Mouse (Mus musculus) B cell, adult 67 days (primary cell): ENCODE results near the gene Plekho1. TPM values are rescaled to one million over a fixed set of nuclear protein-coding genes. Genes with fewer than 3 reads are reported as not detected.

Experiments
- total RNA-seq, 2 experiments: library from RNA; stranded (reverse); gene quantifications; 4 replicates each; pipeline ENCODE4 v1.2.4; 2023

Plekho1 gene
- 100 to 1,000 TPM; 232 to 254 TPM for total RNA-seq

DNA sequence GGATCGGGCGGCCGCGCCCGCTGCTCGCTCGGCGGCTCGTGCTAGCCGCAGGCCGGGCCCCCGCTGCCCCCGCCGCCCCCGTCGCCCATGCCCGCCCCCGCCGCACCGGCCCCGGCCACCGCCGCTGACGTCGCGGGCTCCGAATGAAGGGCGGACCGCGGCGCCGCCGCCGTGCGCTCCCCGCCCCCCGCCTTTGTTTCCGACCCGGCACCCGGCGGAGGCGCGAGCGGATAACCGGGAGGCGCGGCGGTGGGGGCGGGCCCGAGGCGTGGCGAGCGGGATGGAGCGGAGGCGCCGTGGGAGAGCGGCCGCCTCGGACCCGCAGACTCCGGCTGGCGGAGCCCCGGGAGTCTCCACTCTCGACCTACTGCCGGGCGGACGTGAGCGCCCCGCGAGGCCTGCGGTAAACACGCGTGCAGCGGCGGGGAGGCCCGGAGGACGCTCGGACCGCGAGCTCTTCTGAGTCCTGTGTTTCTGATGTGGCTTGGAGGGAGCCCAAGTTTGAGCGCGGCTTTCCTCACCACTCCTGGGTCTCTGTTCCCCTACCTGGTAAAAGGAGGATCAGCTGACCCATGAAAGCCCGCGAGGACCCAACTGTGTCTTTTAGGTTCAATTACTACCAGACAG lies at the start of gene Plekho1:
Gene Plekho1 (minus strand): TSS at position 200 of the 627 bp plus-strand sequence.

Other genes starting within 250 kb of the Plekho1 start
- 100 to 1,000 TPM in 1 of 2 experiments, 10 to 100 TPM in 1; 88.2 to 108 TPM for gene Tars2, start 235.8 kb downstream of the Plekho1 start, total RNA-seq
- gene Rprd2, start 177.1 kb downstream of the Plekho1 start, total RNA-seq, result 100 to 1,000 TPM; 110 to 111 TPM
- gene Prpf3, start 140.1 kb downstream of the Plekho1 start, total RNA-seq, result 10 to 100 TPM; 92.7 to 93.4 TPM
- 100 to 1,000 TPM; 114 to 118 TPM for gene Mrps21, start 124.5 kb downstream of the Plekho1 start, total RNA-seq
- gene Ciart, start 113.8 kb downstream of the Plekho1 start, total RNA-seq, result 100 to 1,000 TPM; 140 to 198 TPM
- 10 to 100 TPM; 65.9 to 70.6 TPM for gene BC028528, start 104.0 kb downstream of the Plekho1 start, total RNA-seq
- 10 to 100 TPM; 57.0 to 60.6 TPM for gene Aph1a, start 102.0 kb downstream of the Plekho1 start, total RNA-seq
- not detected for gene Car14, start 91.3 kb downstream of the Plekho1 start, total RNA-seq
- gene Anp32e, start 66.8 kb downstream of the Plekho1 start, total RNA-seq, result 100 to 1,000 TPM; 106 to 122 TPM
- gene Vps45, start 62.5 kb upstream of the Plekho1 start, total RNA-seq, result 10 to 100 TPM; 22.5 to 26.8 TPM
- gene Otud7b, start 108.5 kb upstream of the Plekho1 start, total RNA-seq, result 10 to 100 TPM; 61.6 to 63.2 TPM
- gene Mtmr11, start 166.0 kb upstream of the Plekho1 start, total RNA-seq, result 1 to 10 TPM; 3.2 to 3.5 TPM
- gene Sf3b4, start 176.3 kb upstream of the Plekho1 start, total RNA-seq, result 10 to 100 TPM; 86.0 to 89.2 TPM
- gene Sv2a, start 185.2 kb upstream of the Plekho1 start, total RNA-seq, result 1 to 10 TPM; 1.9 to 2.8 TPM
- gene Bola1, start 223.7 kb upstream of the Plekho1 start, total RNA-seq, result 10 to 100 TPM in 1 of 2 experiments, 1 to 10 TPM in 1; 8.9 to 12.7 TPM
- gene Hist2h2ab, start 223.9 kb upstream of the Plekho1 start, total RNA-seq, result 1 to 10 TPM; 3.6 to 6.4 TPM
- 100 to 1,000 TPM; 121 to 127 TPM for gene Hist2h2ac, start 224.9 kb upstream of the Plekho1 start, total RNA-seq
- gene Hist2h2be, start 225.1 kb upstream of the Plekho1 start, total RNA-seq, result 1 to 10 TPM; 5.3 to 5.9 TPM
- 1 to 10 TPM; 1.5 to 2.7 TPM for gene Hist2h3c2, start 243.1 kb upstream of the Plekho1 start, total RNA-seq
- gene Hist2h2aa2, start 244.3 kb upstream of the Plekho1 start, total RNA-seq, result 100 to 1,000 TPM; 794 to 801 TPM
- gene Hist2h2aa1, start 249.5 kb upstream of the Plekho1 start, total RNA-seq, result 10 to 100 TPM in 1 of 2 experiments, not detected in 1; 26.8 TPM